Mouse (Mus musculus): ENCODE results near the gene Men1.

Men1 gene

GRCm38 (mm10) chr19:6338171-6338570 is 3.4 kb downstream of the Men1 start:
- in situ Hi-C loops (cut with MboI, MseI): no loop called here

DNA sequence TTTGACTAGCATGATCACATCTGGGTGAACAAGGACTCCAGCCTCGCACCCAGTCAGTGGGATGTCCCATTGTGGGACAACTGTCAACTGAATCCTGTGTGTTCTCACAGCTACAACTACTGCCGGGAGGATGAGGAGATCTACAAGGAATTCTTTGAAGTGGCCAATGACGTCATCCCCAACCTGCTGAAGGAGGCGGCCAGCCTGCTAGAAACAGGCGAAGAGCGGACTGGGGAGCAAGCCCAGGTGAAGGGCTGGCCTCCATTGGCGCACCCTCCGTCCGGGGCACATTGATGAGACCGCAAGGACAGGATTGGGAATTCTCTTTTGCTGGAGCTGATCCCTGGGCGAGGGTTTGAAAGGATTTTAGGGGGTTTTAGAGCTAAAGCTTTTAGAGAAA is 3.9 kb downstream of the Men1 start:
- in situ Hi-C loops (cut with MboI, MseI): no loop called here

DNA sequence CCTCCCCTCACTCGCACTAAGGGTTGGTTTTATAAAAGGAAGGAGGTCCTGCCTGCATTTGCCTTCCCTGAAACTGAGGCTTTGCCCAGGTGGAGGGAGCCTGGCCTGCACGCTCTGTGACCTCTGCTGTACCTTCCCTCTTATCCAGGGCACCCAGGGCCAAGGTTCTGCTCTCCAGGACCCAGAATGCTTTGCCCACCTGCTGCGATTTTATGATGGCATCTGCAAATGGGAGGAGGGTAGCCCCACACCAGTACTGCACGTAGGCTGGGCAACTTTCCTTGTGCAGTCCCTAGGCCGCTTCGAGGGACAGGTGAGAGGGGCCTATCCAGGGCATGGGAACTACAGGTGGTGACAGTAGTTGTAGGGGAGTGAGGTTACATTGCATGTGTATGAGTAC is 4.4 kb downstream of the Men1 start:
- in situ Hi-C loops (cut with MboI, MseI): no loop called here

- in situ Hi-C loops (cut with MboI, MseI): no loop called here
Observed at GRCm38 (mm10) chr19:6339890-6340504, 5.2 kb downstream of the Men1 start.

GRCm38 (mm10) chr19:6340524-6341452 is 6.0 kb downstream of the Men1 start, which contains the start of gene Map4k2:
Map4k2 (plus strand) TSS chr19:6341135.
- in situ Hi-C loops (cut with MboI, MseI): no loop called here

DNA sequence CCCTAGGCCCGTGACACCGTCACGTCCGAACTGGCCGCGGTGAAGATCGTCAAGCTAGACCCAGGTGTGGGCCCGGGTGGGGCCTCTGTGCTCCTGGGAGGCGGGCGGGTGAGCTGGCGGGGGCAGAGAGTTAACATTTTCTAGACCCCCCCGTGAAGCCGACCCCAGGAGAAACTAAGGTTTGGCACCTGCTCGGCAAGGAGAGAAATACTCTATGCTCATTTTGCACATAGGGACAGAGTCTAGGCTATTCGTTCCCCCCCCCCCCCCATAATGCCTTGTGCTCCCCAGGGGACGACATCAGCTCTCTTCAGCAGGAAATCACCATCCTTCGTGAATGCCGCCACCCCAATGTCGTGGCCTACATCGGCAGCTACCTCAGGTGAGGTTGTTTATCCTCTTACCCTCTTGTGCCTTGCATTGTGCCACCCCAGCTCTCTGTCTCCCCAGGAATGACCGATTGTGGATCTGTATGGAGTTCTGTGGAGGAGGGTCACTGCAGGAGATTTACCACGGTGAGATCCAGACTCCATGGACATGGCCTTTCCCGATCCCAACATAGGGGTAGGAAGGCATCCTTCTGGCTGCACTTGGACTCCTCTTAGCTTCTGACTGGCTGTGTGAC is 6.8 kb downstream of the Men1 start:
- in situ Hi-C loops (cut with MboI, MseI): no loop called here

GRCm38 (mm10) chr19:6342276-6342933 is 7.6 kb downstream of the Men1 start:
- in situ Hi-C loops (cut with MboI, MseI): no loop called here

DNA sequence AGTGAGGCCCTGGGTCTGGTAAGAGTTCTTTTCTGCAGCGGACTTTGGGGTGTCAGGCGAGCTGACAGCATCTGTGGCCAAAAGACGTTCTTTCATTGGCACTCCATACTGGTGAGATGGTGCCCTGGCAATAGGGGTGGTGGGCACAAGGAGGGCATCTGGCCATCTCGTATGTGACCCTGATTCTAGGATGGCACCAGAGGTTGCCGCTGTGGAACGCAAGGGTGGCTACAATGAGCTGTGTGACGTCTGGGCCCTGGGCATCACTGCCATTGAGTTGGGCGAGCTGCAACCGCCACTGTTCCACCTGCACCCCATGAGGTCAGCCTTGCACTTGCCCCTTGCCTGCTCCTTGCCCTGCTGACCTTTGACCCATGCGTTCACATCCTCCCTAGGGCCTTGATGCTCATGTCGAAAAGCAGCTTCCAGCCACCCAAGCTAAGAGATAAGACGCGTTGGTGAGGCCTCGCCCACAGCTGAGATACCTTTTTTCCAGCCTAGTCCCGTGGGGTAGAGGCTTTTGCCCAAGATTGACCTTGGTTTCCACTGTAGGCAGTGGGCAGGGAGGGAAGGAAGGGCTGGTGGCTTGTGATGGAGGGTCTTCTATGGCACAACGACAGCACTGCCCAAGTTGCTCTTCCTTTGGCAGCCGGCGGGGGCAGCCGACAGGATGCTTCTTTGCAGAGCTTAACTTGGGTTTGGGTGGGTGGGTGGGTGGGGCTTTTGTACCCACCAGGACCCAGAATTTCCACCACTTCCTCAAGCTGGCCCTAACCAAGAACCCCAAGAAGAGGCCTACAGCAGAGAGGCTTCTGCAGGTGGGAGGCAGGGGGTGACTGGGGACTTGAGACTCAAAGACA is 8.5 kb downstream of the Men1 start:
- in situ Hi-C loops (cut with MboI, MseI): no loop called here

- in situ Hi-C loops (cut with MboI, MseI): no loop called here
Observed at GRCm38 (mm10) chr19:6343996-6344395, 9.2 kb downstream of the Men1 start.

DNA sequence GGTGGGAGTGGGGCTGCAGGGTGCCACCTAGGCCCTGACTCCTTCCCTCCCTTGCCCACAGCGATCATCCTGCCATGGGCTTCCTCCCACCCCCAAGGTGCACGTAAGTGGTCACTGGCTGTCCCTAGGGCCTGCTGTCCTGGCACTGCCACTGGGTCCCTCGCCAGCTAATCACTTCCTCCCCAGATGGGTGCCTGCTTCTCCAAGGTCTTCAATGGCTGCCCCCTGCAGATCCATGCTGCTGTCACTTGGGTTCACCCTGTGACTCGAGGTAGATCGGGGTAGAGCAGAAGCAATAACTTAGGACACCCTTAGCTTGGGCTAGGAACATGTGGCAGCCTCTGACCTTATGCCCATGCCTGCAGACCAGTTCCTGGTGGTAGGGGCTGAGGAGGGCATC is 11.2 kb downstream of the Men1 start:
- in situ Hi-C loops (cut with MboI, MseI): no loop called here

DNA sequence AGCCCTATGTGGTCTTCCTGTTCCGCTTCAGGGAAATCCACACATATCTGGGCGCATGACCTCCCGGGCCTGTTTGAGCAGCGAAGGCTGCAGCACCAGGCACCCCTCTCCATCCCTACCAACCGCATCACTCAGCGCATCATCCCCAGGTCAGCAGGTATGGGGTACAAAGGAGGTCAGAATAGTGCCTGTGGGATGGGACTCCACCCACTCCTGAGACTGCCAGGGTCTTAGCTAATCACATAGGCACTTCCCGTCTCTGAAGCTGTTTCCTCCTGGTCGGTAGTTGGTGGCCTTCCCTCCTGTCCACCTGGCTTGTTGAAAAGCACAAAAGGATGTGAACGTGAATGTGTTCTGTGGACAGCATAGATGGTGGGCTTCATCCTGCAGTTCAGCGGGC is 11.9 kb downstream of the Men1 start:
- in situ Hi-C loops (cut with MboI, MseI): no loop called here

GRCm38 (mm10) chr19:6347615-6348014 is 12.8 kb downstream of the Men1 start:
- in situ Hi-C loops (cut with MboI, MseI): no loop called here

GRCm38 (mm10) chr19:6348717-6349116 is 13.9 kb downstream of the Men1 start:
- in situ Hi-C loops (cut with MboI, MseI): no loop called here

GRCm38 (mm10) chr19:6349215-6349983 is 14.6 kb downstream of the Men1 start:
- in situ Hi-C loops (cut with MboI, MseI): no loop called here

DNA sequence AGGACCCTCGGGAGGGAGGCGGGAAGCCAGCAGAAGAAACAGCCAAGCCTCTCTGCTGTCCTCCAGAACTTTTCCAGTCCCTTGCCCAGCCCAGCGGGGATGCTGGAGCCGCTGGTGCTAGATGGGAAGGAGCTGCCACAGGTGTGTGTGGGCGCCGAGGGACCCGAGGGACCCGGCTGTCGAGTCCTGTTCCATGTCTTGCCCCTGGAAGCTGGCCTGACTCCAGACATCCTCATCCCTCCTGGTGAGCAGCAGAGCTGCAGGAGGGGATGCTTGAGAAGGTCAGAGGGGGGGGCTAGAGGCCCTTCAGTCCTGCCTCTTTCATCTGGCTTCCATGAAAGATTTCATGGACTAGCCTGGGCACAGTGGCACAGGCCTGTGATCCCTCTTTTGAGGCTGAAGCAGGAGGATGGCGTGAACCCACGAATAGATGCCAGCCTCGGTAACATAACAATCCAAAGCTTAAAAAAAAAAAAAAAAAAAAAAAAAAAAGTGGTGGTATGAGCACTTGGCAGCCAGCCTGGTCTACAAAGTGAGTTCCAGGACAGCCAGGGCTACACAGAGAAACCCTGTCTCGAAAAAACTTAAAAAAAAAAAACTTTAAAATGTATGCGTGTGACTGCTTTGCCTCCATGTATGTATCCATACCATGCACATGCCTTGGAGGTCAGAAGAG is 16.8 kb downstream of the Men1 start:
- in situ Hi-C loops (cut with MboI, MseI): no loop called here

GRCm38 (mm10) chr19:6352107-6352505 is 17.3 kb downstream of the Men1 start:
- in situ Hi-C loops (cut with MboI, MseI): no loop called here

GRCm38 (mm10) chr19:6354030-6354429 is 19.3 kb downstream of the Men1 start:
- in situ Hi-C loops (cut with MboI, MseI): no loop called here

- in situ Hi-C loops (cut with MboI, MseI): no loop called here
Observed at GRCm38 (mm10) chr19:6361291-6361690, 26.5 kb downstream of the Men1 start.

DNA sequence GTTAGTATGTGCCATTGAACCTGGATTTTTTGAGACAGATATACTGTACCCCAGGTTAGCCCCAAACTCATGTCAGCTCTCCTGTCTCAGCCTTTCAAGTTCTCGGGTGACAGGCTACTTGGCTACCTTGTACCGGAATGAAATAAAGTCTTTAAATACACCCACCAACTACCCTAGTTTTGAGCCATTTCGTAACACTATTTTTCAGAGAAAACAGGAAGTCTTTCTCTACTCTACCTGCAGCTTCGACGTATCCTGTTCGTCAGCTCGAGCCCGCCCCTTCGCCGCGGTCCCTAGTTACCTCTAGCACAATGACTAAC is 28.3 kb downstream of the Men1 start:
- in situ Hi-C loops (cut with MboI, MseI): no loop called here
